Mouse (Mus musculus) lung, adult 18-20 months (tissue): Measurements from ENCODE around the gene Hoxa7.

Experiments
- DNase-seq, 2 experiments: peaks; one replicate each; pipeline ENCODE4 v3.0.0; 2022; ENCODE audit warnings: mixed read lengths in 2 of 2

The Hoxa7 gene

DNA sequence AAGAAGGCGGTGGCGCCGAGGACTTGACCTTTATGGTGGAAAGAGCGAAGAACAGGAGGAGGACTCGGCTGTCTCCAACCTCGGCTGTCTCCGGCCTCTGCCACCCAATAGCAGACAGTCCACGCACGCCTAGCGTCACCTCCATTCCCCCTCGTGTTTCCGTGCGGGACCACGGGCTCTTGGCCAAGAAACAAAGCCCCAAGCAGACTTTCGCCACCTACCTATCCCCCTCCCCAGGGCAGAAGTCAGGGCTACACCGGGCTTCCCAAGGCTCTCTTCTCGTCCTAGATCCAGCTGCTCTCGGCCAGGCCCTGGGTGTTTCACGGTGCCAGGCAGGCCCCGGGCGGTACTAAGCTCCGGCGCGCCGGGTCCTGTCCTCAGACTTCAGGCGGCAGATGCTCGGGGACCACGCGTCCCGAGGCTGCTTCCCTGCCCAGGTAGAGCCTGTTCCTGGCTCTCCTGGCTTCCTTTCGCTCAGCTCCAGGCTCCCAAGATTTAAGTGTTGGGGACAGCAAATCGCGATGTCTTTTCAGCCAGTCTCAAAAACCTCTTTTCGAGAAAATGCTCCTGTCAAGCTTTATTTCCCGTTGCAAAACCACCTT is 31.2 kb upstream of the Hoxa7 start:
- DNase-seq: no peak

GRCm38 (mm10) chr6:52252016-52252774 is 30.5 kb upstream of the Hoxa7 start:
- DNase-seq: no peak

- no peak for DNase-seq
Measured at GRCm38 (mm10) chr6:52251177-52251879, 29.7 kb upstream of the Hoxa7 start.

DNA sequence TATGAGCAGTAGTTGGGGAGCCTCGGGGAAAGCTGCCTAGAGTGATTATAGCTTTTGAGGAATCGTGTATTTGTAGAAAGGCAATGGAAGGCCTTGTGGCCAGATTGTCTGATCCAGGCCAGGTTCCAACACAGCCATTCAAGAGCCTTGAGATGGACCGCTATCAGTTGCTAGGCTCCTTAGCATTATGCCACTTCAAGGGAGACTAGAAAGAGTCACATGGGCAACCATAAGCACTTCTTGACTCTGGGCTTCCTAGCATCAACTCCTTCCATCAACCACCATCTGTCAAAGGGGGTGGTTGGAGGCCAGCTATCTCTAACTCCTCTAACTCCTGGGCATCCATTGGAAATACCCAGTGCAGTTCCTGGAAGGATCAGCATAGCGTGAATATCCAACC is 28.2 kb upstream of the Hoxa7 start:
- no peak for DNase-seq

DNA sequence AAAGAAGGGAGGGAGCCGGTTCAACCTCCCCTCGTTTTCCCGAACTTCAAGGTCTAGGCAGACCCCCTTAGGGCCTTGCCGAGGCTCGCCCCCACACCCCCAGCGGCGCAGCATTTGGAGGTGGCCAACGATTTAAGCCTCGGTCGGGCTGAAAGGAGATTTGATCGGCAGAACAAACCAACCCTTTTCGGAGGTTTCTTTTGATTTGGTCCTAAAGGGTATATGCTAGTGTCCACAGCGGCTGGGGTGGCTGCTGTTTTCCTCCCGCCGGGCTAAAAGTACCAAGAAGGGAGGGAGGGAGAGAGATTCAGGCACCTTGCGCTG is 27.7 kb upstream of the Hoxa7 start:
- no peak for DNase-seq

GRCm38 (mm10) chr6:52248638-52249414 is 27.2 kb upstream of the Hoxa7 start:
- no peak for DNase-seq

DNA sequence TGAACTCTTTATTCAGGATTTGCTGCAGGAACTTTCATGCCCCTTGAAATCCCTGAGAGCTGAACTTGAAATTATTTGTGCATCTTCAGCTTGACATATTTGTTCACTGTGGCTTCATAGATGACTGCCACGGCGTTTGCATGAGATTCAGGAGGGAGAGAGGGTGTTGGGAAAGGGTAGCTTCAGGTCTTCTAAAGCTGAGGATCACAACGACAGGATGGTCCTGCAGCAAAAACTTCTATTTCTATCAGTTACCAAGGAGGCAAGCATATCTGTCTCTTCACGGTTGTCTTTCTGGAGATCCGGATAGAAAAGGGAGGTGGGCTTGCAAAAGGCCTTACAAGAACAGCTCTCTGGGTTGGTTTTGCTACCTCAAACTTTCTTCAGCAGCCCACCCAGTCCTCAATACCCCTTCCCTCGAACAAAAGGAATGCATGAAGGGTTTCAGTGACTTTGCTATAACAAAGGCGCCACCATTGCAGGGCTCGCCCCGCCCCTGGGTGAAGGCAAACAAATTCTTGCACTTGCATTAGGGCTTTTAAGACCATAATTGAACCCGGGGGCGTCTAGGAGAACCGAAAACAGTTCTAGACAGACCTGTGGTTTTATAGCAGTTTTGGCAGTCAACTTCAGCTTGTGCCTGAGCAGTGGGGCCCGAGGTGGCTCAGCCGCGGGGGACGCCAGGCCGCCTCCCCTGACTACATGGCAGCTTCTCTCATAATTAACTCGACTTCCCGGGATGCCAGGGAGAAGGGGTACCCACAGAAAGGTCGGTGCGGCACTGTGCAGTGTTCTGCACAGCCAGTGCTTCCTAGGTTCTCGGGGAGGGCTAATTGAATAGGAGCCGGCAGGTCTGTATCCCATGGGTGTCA is 26.3 kb upstream of the Hoxa7 start:
- no peak for DNase-seq

- no peak for DNase-seq
Measured at GRCm38 (mm10) chr6:52246916-52247315, 25.3 kb upstream of the Hoxa7 start.

- DNase-seq: no peak
Measured at GRCm38 (mm10) chr6:52246403-52246803, 24.7 kb upstream of the Hoxa7 start.

DNA sequence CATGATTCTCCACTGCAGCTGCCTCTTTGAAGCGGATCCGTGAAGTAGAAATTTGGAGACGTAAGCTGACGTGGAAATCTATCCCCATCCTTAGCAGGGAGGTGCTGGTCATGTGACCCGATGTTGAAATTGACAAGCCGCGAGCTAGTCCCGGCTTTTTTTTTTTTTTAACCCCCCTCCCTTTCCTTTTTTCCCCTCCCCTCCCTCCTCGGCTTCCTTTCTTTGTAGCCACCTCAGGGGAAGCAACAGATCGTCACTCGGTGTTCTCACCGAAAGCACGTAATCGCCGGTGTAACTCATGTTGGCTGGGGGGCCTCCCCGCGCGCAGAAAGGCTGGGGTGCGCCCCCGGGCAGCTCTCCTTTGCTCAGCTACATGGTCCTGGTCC is 24.1 kb upstream of the Hoxa7 start, which contains the start of gene Hoxa11:
Gene Hoxa11, minus strand, starts transcription at position 54 of the 386 bp plus-strand sequence.
- DNase-seq: no peak

DNA sequence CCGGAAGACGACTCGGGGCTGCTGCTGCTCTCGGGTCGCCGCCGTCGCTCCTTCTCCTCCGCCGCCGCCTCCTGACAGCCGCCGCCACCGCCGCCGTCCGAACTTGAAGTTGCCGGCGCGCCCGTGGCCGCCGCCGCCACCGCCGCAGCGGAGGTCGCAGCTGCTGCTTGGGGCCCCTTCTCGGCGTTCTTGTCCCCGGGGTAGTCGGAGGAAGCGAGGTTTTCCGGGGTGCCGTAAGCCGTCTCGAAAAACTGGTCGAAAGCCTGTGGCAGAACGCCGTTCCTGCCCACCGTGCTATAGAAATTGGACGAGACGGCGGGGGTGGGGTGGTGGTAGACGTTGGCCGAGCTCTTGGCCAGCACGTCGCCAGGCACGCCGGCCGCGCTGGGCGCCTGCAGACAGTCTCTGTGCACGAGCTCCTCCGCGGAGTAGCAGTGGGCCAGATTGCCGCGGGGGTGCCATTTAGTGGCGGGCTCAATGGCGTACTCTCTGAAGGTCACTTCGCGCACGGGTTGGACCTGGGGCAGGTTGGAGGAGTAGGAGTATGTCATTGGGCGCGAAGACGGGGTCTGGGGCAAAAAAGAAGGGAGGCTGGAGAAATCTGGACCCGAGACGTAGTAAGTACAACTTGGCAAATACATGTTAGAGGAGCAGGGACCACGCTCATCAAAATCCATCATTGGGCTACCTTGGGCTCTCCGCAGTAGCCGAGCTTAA is 23.5 kb upstream of the Hoxa7 start:
- DNase-seq: peak in 1 of 2 experiments; percentile 2

DNA sequence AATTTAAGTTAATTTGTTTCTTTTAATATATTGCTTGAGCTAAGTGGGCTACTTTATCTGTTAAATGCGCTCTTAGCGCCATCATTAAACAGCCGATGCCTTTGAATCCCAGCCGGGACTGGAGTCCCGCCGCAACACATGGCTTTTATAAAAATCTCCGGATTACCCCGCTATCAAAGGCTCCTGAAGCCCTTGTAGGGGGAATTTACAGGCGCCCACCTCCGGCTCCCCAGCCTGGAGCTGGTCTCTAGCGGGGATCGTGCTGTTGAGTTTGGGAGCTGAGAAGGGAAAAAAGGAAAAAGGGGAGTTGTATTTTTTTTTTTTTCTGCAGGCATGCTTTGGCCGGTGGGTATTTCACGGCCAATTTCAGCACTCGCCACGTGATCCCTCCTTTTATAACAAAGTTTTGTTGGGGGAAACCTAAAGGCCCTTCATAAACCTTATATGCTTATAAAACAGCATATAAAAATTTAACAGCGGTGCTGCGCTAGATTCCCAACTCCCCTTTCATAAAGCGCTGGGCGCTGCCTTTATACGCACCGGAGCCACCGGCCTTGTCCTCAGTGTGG is 22.9 kb upstream of the Hoxa7 start:
- DNase-seq: no peak

DNA sequence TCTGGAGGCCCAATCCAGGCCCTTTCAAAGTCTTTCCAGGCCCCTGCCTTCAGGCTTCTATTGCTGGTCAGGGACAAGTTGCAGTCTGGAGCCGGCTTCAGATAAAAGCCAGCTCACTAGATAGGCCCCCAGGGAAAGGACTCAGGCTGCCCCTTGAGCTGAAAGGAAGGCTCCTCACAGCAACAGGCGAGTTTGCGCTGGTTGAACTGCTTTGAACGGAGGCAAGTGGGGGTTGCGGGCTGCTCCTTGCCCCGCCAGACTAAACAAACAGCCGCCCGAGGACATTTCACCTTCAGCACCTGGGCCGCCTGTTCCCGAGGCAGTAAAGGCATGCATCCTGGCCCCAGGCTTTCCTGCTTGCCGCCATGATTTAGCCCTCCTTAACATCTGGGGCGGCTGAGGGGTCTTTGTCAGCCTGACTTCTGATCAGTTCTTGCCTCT is 22.0 kb upstream of the Hoxa7 start:
- DNase-seq: no peak

GRCm38 (mm10) chr6:52242801-52243332 is 21.2 kb upstream of the Hoxa7 start:
- DNase-seq: no peak

- no peak for DNase-seq
Measured at GRCm38 (mm10) chr6:52241001-52241621, 19.5 kb upstream of the Hoxa7 start.

DNA sequence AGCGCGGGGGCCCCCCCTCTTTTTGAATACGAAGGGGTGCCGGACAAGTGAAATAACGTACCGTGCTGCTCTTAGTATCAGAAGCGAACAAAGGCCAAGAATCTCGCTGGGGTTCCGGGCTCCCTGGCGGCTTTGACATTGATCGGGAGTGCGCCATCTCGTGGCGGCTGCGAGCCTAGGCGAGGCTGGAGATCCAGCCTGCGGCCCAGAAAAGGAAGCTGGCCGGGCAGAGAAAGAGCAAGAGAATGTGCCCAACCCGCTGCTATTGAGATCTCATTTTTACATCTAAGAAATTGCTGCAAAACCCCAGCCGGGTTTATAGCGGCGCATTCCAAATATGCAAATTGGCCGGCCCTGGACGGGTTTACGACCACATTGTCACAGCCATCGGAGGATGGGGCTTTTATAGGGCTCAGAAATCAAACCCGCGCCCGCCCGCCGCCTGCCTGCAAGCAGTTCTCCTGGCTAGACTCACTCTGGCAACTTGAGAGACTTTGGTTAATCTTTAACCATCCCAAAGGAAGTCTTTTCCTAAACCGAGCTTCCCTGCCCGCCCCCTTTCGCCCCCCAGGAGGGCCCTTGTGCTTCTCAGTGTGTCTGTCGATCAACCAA is 18.8 kb upstream of the Hoxa7 start, which contains the start of gene Hoxa10:
Gene Hoxa10, minus strand, starts transcription at position 466 of the 612 bp plus-strand sequence.
- peak; percentile 71 to 72 for DNase-seq

DNA sequence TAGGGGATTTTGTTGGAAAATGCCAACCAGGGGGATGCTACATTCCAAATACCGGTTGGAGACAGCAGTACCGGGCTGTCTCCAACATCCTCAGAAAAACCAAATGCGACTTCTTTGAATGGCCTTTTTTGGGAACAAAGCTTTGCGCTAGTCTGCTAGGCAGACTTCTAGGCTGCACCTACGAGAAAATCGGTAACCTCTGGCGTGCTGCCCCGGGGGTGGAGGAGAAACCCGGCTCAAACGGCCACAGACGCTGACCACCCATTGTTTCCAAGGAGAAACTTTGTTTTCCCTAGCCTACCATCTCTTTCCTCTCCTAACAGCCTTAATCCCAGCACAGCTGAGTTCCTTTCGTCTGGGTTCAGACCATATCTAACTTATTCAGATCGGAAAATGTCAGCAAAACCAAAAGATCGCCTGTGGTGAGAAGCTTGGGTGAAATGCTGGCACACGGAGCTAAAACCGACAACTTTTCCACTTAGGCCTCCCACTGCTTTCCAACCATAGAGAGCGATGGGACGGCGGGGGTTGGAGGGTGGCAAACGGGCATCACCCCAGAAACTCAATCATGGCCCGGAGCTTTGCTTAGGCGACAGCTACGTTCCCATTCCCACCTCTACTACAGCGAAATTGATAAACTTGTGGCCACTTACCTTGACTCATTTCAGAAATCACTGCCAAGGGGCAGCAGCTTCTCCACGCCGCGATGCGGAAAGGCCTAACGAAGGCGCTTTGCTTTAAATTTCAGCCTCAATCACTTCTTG is 18.2 kb upstream of the Hoxa7 start:
- no peak for DNase-seq

GRCm38 (mm10) chr6:52238976-52239375 is 17.3 kb upstream of the Hoxa7 start:
- DNase-seq: no peak

GRCm38 (mm10) chr6:52238155-52238545 is 16.5 kb upstream of the Hoxa7 start:
- DNase-seq: no peak
